Mouse (Mus musculus): ENCODE measurements around the gene Dnal1. TPM values are rescaled to one million over a fixed set of nuclear protein-coding genes. Genes with fewer than 3 reads are reported as not detected.

Gene Dnal1
- total and polyA plus RNA-seq, 3 experiments, result 1.3 to 1.7 TPM; not detected in 1

GRCm38 (mm10) chr12:84152352-84153190 is 38.4 kb downstream of the Dnal1 start:
- Histone ChIP-seq H3K79me2 (ENCODE audit: control insufficient read depth, insufficient read depth, low read length, poor library complexity) (no peaks in the 10 kb centered on the region), H3K27me3 (ENCODE audit: control insufficient read depth in 1 of 2, insufficient read depth in 2 of 2, low read length in 2 of 2) (no peaks in the 10 kb centered on the region), H3K9ac (ENCODE audit: control insufficient read depth, low read depth, low read length, poor library complexity, severe bottlenecking) (no peak overlapping the region), H3K36me3 (ENCODE audit: control insufficient read depth in 1 of 2, insufficient read depth in 2 of 2, low read length in 2 of 2) (peaks cover 12 to 24% of the 10 kb centered on the region in 2 experiments), H3K4me3 (ENCODE audit: control insufficient read depth in 1 of 2, insufficient read depth in 1 of 2, low read depth in 2 of 2, low read length in 2 of 2) (no peak overlapping the region), H3K4me1 (ENCODE audit: control insufficient read depth in 1 of 2, insufficient read depth in 2 of 2, low read length in 2 of 2) (peaks cover 12 to 23% of the 10 kb centered on the region in 2 experiments), H3K9me3 (replicated peaks; ENCODE audit: insufficient read depth, low read length) (no peaks in the 10 kb centered on the region), H3K27ac (ENCODE audit: control insufficient read depth, low read depth, low read length) (no peak overlapping the region; the same call in 1 of the 2 replicates)
- TF ChIP-seq NRF1 (IDR thresholded peaks at IDR 0.05; ENCODE audit: insufficient read depth, low read depth, low read length, poor library complexity, severe bottlenecking) (no peak), MEF2A (IDR thresholded peaks at IDR 0.05; ENCODE audit: extremely low read depth, insufficient replicate concordance, low read depth, low read length, poor library complexity, severe bottlenecking) (no peak), UBTF (IDR thresholded peaks at IDR 0.05; ENCODE audit: borderline replicate concordance, insufficient read depth, low read depth, low read length) (no peak), E2F4 (IDR thresholded peaks at IDR 0.05; ENCODE audit: borderline replicate concordance, low read depth, low read length) (no peak), CTCF (IDR thresholded peaks at IDR 0.05 in 2 of 3, conservative IDR thresholded peaks at IDR 0.05 in 1 of 3; ENCODE audit: control insufficient read depth in 1 of 3, insufficient read depth in 1 of 3, low read depth in 2 of 3, low read length in 3 of 3, poor library complexity in 1 of 3, severe bottlenecking in 1 of 3) (no peak), USF2 (IDR thresholded peaks at IDR 0.05; ENCODE audit: borderline replicate concordance in 1 of 2, insufficient read depth in 1 of 2, low read depth in 1 of 2, low read length in 2 of 2) (no peak), RCOR1 (IDR thresholded peaks at IDR 0.05; ENCODE audit: low read depth, low read length) (no peak), MAFK (IDR thresholded peaks at IDR 0.05; ENCODE audit: borderline replicate concordance, low read depth, low read length) (no peak), CHD1 (IDR thresholded peaks at IDR 0.05; ENCODE audit: low read depth, low read length) (no peak), BHLHE40 (IDR thresholded peaks at IDR 0.05; ENCODE audit: borderline replicate concordance, low read depth, low read length) (no peak), USF1 (IDR thresholded peaks at IDR 0.05; ENCODE audit: low read depth, low read length) (no peak), NELFE (IDR thresholded peaks at IDR 0.05; ENCODE audit: low read depth, low read length) (no peak), RAD21 (IDR thresholded peaks at IDR 0.05; ENCODE audit: low read depth, low read length) (no peak), ZNF384 (IDR thresholded peaks at IDR 0.05; ENCODE audit: low read depth, low read length) (no peak), ZC3H11A (IDR thresholded peaks at IDR 0.05; ENCODE audit: low read depth, low read length) (no peak), ZKSCAN1 (IDR thresholded peaks at IDR 0.05; ENCODE audit: low read depth, low read length) (no peak), TAL1 (IDR thresholded peaks at IDR 0.05; ENCODE audit: low read length) (no peak), GATA1 (IDR thresholded peaks at IDR 0.05; ENCODE audit: low read depth, low read length) (no peak), ETS1 (IDR thresholded peaks at IDR 0.05; ENCODE audit: low read depth, low read length) (no peak)
- no peak for DNase-seq (ENCODE audit: low read depth, low spot score)
